Mouse (Mus musculus) cerebellum, postnatal 14 days (tissue): Measurements from ENCODE around the gene Slc12a9.

Source experiments
- DNase-seq, 2 experiments: peaks; one replicate each; pipeline ENCODE4 v3.0.0; 2021; ENCODE audit warnings: mixed read lengths in 2 of 2

Slc12a9 gene

GRCm38 (mm10) chr5:137333512-137334174 is at the start of gene Slc12a9:
Gene Slc12a9, minus strand, starts transcription at chr5:137333597.
- DNase-seq, result peak; percentile 95 to 99

GRCm38 (mm10) chr5:137381152-137381551 is 47.8 kb upstream of the Slc12a9 start:
- DNase-seq, result peak; percentile 71 to 83

DNA sequence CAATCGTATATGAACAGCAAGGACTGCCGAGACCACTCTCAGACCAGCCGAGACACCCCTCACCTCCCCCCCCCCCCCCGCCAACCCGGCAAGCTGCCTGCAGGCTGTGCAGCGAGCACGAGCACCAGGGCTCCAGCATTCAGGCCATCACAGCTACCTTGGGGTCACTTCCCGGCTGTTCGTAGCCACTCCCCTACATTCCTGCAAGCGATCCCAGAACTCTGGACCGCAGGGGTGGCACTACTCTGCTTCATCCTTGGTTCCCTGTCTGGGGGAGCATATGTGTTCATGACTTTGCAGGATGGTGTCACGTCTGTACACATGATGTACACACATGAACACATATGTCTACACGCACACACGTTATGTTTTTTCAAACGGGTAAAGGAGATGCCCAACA is 44.2 kb upstream of the Slc12a9 start:
- no peak for DNase-seq

DNA sequence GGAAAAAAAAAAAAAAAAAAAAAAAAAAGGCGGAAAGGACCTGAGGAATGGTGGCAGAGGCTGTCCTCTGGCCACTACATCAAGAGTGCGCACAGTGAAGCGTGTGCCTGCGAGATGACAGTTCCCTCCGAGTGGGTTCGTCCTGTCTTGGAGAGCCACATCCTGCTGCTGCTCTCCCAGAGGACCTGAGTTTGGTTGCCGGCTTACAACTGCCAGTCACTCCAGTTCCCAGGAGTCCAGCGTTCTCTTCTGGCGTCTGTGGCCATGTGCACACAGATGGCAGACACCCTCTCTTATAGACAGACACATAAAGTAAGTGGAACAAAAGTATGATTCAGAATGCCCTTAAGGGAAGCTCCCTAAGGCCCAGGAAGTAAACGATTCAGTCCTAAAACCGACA is 43.8 kb upstream of the Slc12a9 start:
- DNase-seq, result no peak

DNA sequence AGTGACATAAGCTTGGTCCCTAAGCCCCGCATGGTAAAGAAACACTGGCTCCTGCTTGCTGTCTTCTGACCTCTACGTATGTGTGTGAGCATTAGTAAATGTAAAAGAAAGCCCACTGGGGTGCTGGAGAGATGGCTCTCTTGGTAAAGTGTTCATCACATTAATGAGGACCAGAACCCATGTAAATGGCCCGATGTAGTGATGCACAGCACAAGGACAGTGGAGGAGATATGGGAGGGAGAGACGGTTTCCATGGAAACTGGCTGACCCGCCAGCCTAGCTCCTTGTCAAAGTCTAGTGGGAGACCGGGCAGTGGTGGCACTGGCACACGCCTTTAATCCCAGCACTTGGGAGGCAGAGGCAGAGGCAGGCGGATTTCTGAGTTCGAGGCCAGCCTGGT is 43.3 kb upstream of the Slc12a9 start:
- DNase-seq, result no peak

DNA sequence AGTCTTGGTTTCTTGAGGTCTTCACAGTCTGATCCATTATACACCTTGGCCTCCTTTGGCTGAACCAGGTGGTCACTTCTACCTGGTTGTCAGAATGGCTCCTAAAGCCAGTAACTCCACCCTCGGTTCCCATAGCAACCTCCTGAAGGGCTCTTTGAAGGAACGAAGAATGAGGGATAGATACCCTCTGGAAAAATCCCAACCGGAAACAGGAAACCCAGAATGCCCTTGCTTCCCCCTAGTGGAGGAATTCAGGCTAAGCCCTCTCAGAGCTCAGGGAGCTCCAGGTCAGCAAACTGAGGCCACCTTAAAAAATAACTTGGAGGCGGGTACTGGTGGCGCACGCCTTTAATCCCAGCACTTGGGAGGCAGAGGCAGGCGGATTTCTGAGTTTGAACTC is 42.8 kb upstream of the Slc12a9 start:
- peak in 1 of 2 experiments; percentile 25 for DNase-seq

GRCm38 (mm10) chr5:137375627-137376026 is 42.2 kb upstream of the Slc12a9 start:
- DNase-seq, result no peak

DNA sequence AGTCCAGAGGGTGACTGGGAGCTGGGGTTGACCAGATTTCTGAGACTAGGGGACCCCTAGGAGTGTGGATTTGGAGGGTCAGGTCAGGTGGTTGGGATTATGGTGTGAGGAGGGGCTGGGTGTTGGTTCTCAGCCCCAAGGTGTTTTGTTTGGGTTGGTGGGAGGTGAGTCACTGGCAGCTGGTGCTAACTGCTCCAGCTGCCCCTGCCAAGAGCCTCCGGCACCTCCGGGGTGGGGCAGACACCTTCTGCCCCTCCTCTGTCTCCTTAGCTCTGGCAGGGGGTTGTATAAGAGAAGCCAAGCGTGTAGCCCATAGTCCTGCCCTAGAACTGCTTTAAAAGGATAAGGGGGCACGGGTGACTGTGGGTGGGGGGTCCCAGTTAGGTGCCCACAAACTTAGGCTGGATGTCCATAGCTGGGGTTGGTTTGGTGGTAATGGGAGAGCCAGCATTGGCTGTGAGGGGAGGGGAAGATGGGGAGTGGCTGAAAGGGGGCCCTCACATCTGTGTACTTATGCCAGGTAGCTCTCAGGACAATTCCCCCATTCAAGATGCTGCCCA is 41.2 kb upstream of the Slc12a9 start:
- no peak for DNase-seq

DNA sequence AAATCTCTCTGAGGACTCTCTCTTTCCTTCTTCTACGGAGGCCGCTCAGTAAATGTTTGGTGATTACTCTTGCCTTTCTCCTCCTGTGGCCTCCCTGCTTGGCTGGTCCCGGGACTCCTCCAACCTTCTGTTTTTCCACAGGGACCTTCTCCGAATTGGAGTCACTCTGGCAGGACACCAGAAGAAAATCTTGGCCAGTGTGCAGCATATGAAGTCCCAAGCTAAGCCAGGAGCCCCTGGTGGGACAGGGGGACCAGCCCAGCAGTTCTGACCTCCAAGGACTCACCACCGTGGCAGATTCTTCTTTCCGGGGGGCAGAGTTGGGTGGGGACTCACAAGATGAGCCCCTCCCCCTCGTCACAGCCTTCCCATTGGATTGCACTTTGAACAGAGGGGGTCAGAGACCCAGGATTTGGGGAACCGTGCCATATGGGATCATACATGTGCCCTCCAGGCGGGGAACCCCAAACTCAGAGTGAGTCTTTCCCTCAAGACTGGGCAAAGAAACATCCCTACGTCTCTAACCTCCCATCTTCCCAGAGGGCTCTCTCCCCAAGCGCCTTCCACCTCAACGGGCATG is 40.1 kb upstream of the Slc12a9 start:
- no peak for DNase-seq

DNA sequence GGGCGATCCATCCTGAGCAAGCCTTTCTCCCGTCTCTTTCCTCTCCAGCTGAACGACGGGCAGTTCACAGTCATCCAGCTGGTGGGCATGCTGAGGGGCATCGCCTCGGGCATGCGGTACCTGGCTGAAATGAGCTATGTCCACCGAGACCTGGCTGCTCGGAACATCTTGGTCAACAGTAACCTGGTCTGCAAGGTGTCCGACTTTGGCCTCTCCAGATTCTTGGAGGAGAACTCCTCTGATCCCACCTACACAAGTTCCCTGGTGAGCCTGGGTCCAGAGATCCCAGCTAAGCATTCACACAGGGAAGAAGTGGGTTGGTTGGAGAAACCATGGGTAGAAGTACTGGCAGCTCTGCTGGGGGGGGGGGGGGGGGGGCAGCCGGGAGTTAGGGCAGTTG is 36.3 kb upstream of the Slc12a9 start:
- no peak for DNase-seq

GRCm38 (mm10) chr5:137358382-137358781 is 25.0 kb upstream of the Slc12a9 start:
- DNase-seq, result no peak

- no peak for DNase-seq
These were observed 20.7 kb upstream of the Slc12a9 start for GRCm38 (mm10) chr5:137354091-137354490.

- DNase-seq, result no peak
These were observed 18.9 kb upstream of the Slc12a9 start for GRCm38 (mm10) chr5:137352011-137352975.

DNA sequence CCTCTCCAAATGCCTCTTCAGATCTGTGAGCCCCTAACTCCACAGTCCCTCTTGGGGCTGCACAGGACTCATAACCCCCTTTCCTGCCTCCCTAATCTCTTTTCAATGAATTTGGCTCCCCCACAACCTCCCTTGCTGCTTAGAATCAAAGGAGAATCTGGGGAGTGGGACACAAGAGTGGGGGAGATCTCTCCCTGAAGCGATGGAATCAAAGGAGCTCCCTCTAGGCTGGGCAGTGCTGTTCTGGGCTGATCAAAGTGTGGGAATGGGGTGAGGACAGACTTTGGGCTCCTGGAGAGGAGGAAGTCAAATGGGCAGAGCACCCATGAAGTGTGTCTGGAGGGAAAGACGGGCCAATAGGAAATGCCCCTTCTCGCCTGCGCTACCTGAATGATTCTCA is 18.0 kb upstream of the Slc12a9 start:
- no peak for DNase-seq

DNA sequence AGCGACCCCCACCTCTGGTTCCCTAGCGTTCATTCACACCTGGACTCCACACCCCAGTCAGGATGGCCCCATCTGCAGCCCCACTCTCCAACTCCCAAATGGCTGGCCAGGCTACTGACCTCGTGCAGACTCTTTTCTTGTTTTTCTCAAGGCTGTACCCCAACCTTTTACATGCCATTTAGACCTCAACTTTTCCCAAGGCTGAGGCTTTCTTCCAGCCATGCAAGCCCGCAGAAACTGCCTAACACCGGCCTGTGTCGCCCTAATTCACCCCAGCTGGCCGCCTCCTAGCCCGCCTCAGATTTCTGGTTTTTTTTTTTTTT is 17.6 kb upstream of the Slc12a9 start:
- no peak for DNase-seq

GRCm38 (mm10) chr5:137350205-137351057 is 17.0 kb upstream of the Slc12a9 start:
- DNase-seq, result no peak

DNA sequence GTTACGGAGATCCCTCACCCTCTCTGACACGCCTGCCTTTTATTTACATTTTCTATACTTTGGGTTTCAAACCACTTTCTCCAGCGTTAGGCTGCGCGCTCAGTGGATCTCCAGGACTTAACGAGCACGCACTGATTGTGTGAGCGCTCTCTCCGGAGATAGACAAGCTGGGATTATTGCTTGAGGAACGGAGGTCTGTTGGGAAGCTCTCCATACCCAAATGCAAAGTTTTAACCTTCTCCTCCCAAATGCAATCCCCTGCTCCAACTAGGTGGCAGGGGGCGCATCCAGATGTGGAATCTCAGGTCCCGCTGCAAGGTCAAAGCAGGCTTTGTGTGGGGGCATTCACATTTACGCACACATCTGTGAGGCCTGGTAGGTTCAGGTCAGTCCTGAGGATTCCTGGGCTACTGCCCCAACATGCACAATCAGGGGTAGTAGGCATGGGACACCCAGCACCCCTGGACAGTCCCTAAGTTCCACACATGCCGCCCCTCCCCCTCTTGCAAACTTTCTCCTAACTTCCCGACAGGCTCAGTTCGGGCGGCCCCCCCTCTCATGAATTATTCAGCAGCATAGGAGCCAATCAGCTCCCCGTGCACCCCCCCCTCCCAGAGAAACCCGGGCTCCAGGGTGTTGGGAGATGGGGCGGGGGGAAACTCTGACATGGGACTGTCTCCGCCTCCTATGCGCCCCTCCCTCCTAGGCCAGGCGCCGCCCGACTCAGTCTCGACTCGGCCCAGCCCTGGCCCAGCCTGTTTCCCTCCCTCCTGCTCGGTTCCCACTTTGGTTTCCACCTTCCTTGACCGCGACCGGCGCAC is 16.2 kb upstream of the Slc12a9 start, which contains the start of gene Ephb4:
TSS of gene Ephb4 (plus strand) at position 726 of the 821 bp plus-strand sequence.
- peak; percentile 31 to 61 for DNase-seq

GRCm38 (mm10) chr5:137348482-137349383 is 15.3 kb upstream of the Slc12a9 start:
- DNase-seq, result no peak

GRCm38 (mm10) chr5:137347856-137348255 is 14.5 kb upstream of the Slc12a9 start:
- DNase-seq, result no peak

- no peak for DNase-seq
These were observed 13.6 kb upstream of the Slc12a9 start for GRCm38 (mm10) chr5:137346983-137347382.
